Mouse (Mus musculus) stomach, embryonic 14.5 days (tissue): Measurements from ENCODE around the gene Mrgprh. TPM values are rescaled to one million over a fixed set of nuclear protein-coding genes. Genes with fewer than 3 reads are reported as not detected.

Source experiments
- ATAC-seq: fragments of 200-750 bp; cut with Nextera tagmentation; 2 replicates; pipeline ENCODE4 v1.8.0; 2017; ENCODE audit warnings: low read depth, moderate TSS enrichment; ENCODE audit not compliant: insufficient number of reproducible peaks, insufficient read depth, low FRiP score
- H3K27ac ChIP-seq: fragments of 300-500 bp; sonication (generic); 2 replicates; pipeline ENCODE4 v1.5.1; 2014; ENCODE audit warnings: mild to moderate bottlenecking, low read length, moderate library complexity, mixed read lengths
- H3K27me3 ChIP-seq: fragments of 300-500 bp; sonication (generic); 2 replicates; pipeline ENCODE4 v1.6.1; 2014; ENCODE audit warnings: low read length, control low read depth, mixed read lengths; ENCODE audit not compliant: control insufficient read depth, insufficient read depth
- H3K36me3 ChIP-seq: fragments of 300-500 bp; sonication (generic); 2 replicates; pipeline ENCODE4 v1.6.1; 2014; ENCODE audit warnings: mild to moderate bottlenecking, control low read depth, low read length, moderate library complexity, mixed read lengths; ENCODE audit not compliant: control insufficient read depth, insufficient read depth
- H3K4me1 ChIP-seq: fragments of 300-500 bp; sonication (generic); 2 replicates; pipeline ENCODE4 v1.6.1; 2014; ENCODE audit warnings: low read length, control low read depth, mixed read lengths; ENCODE audit not compliant: control insufficient read depth, insufficient read depth
- H3K4me2 ChIP-seq: fragments of 300-500 bp; sonication (generic); replicated peaks from 2 replicates; pipeline ENCODE4 v1.6.1; 2014; ENCODE audit warnings: low read depth, low read length, control low read depth
- H3K4me3 ChIP-seq: fragments of 300-500 bp; sonication (generic); 2 replicates; pipeline ENCODE4 v1.5.1; 2014; ENCODE audit warnings: low read depth, low read length, control low read depth
- H3K9ac ChIP-seq: fragments of 300-500 bp; sonication (generic); replicated peaks from 2 replicates; pipeline ENCODE4 v1.6.1; 2014; ENCODE audit warnings: low read depth, mild to moderate bottlenecking, control low read depth, low read length, moderate library complexity, mixed read lengths
- H3K9me3 ChIP-seq: fragments of 300-500 bp; sonication (generic); 2 replicates; pipeline ENCODE4 v1.6.1; 2016; ENCODE audit warnings: low read depth, low read length, control low read depth; ENCODE audit not compliant: control insufficient read depth
- WGBS: fragments of 180-500 bp; shearing (Covaris S2); extraction: QIAGEN DNeasy Blood & Tissue Kit; methylation state at CpG from one replicate; pipeline ENCODE4 v1.1.7; 2014; 5-methylcytosine and 5-hydroxymethylcytosine counted together
- polyA plus RNA-seq: library from polyadenylated mRNA; unstranded; fragments of >200 nt; fragmentation: Nextera tagmentation; extraction: Ambion mirVana; gene quantifications from 2 replicates; pipeline ENCODE4 v1.2.1, GENCODE M21; 2014

The Mrgprh gene
- polyA plus RNA-seq, 1 experiment from 2014 or later: not detected

GRCm38 (mm10) chr17:12844540-12844939, 31.3 kb upstream of the Mrgprh start:
- 76% methylated on average over 4 of the region's 4 CpGs for WGBS
- H3K27me3 ChIP-seq: no peaks in the 10 kb centered on the region
- no peak for ATAC-seq

GRCm38 (mm10) chr17:12845862-12846261, 30.0 kb upstream of the Mrgprh start:
- Histone ChIP-seq H3K4me2 (no peak overlapping the region), H3K36me3 (no peaks in the 10 kb centered on the region), H3K27ac (no peak overlapping the region; the same call in 1 of the 2 replicates), H3K4me3 (no peak overlapping the region), H3K9me3 (no peaks in the 10 kb centered on the region), H3K27me3 (no peaks in the 10 kb centered on the region), H3K9ac (no peak overlapping the region), H3K4me1 (peaks cover 4% of the 10 kb centered on the region; the same call in 1 of the 2 replicates)
- ATAC-seq: peak; percentile 61; the same call in 1 of the 2 replicates
- WGBS: 26% methylated on average over 5 of the region's 5 CpGs

More at GRCm38 (mm10) chr17:12844540-12844939, 31.3 kb upstream of the Mrgprh start:
- no peak overlapping the region for H3K4me2 ChIP-seq
- H3K27ac ChIP-seq: no peak overlapping the region
- H3K36me3 ChIP-seq: no peaks in the 10 kb centered on the region
- no peak overlapping the region for H3K9ac ChIP-seq
- no peaks in the 10 kb centered on the region for H3K9me3 ChIP-seq
- H3K4me3 ChIP-seq: no peak overlapping the region
- peaks cover 4% of the 10 kb centered on the region; the same call in 1 of the 2 replicates for H3K4me1 ChIP-seq

- no peak overlapping the region for H3K9ac ChIP-seq
- no peaks in the 10 kb centered on the region for H3K36me3 ChIP-seq
- WGBS: 63% methylated on average over 5 of the region's 5 CpGs
- no peak overlapping the region for H3K27ac ChIP-seq
- ATAC-seq: no peak
- H3K27me3 ChIP-seq: no peaks in the 10 kb centered on the region
- peaks cover 4% of the 10 kb centered on the region; the same call in 1 of the 2 replicates for H3K4me1 ChIP-seq
- no peak overlapping the region for H3K4me2 ChIP-seq
- no peaks in the 10 kb centered on the region for H3K9me3 ChIP-seq
- H3K4me3 ChIP-seq: no peak overlapping the region
Observed at GRCm38 (mm10) chr17:12846474-12846873, 29.4 kb upstream of the Mrgprh start.

- Histone ChIP-seq H3K9me3 (no peaks in the 10 kb centered on the region), H3K27me3 (no peaks in the 10 kb centered on the region), H3K27ac (no peak overlapping the region), H3K9ac (no peak overlapping the region), H3K4me2 (no peak overlapping the region), H3K4me3 (no peak overlapping the region), H3K4me1 (peaks cover 4% of the 10 kb centered on the region; the same call in 1 of the 2 replicates), H3K36me3 (no peaks in the 10 kb centered on the region)
- ATAC-seq: no peak
- WGBS: 49% methylated on average over 4 of the region's 4 CpGs
Observed at GRCm38 (mm10) chr17:12847736-12848135, 28.1 kb upstream of the Mrgprh start.

GRCm38 (mm10) chr17:12849778-12850382, 26.0 kb upstream of the Mrgprh start:
- ATAC-seq: no peak
- Histone ChIP-seq H3K4me1 (peaks cover 4% of the 10 kb centered on the region; the same call in 1 of the 2 replicates), H3K9ac (no peak overlapping the region), H3K27me3 (no peaks in the 10 kb centered on the region), H3K36me3 (no peaks in the 10 kb centered on the region), H3K9me3 (no peaks in the 10 kb centered on the region), H3K4me2 (no peak overlapping the region), H3K27ac (no peak overlapping the region), H3K4me3 (no peak overlapping the region)
- 80% methylated on average over 8 of the region's 8 CpGs for WGBS

- no peaks in the 10 kb centered on the region for H3K36me3 ChIP-seq
- H3K9ac ChIP-seq: no peak overlapping the region
- WGBS: 78% methylated on average over 11 of the region's 11 CpGs
- no peaks in the 10 kb centered on the region for H3K4me1 ChIP-seq
- no peak overlapping the region for H3K27ac ChIP-seq
- H3K4me3 ChIP-seq: no peak overlapping the region
- no peaks in the 10 kb centered on the region for H3K27me3 ChIP-seq
- ATAC-seq: no peak
- H3K4me2 ChIP-seq: no peak overlapping the region
- no peaks in the 10 kb centered on the region for H3K9me3 ChIP-seq
Observed at GRCm38 (mm10) chr17:12851689-12852088, 24.1 kb upstream of the Mrgprh start.

- H3K9me3 ChIP-seq: no peaks in the 10 kb centered on the region
Observed at GRCm38 (mm10) chr17:12853821-12854220, 22.0 kb upstream of the Mrgprh start.

GRCm38 (mm10) chr17:12854386-12854785, 21.4 kb upstream of the Mrgprh start:
- H3K4me2 ChIP-seq: no peak overlapping the region
- no peaks in the 10 kb centered on the region for H3K4me1 ChIP-seq
- no peak for ATAC-seq
- H3K9ac ChIP-seq: no peak overlapping the region
- 91% methylated on average over 11 of the region's 11 CpGs for WGBS
- no peaks in the 10 kb centered on the region for H3K36me3 ChIP-seq
- H3K27ac ChIP-seq: no peak overlapping the region
- no peak overlapping the region for H3K4me3 ChIP-seq
- H3K27me3 ChIP-seq: no peaks in the 10 kb centered on the region
- no peaks in the 10 kb centered on the region for H3K9me3 ChIP-seq

More at GRCm38 (mm10) chr17:12853821-12854220, 22.0 kb upstream of the Mrgprh start:
- H3K36me3 ChIP-seq: no peaks in the 10 kb centered on the region
- H3K27ac ChIP-seq: no peak overlapping the region
- WGBS: 82% methylated on average over 2 of the region's 2 CpGs
- H3K4me1 ChIP-seq: no peaks in the 10 kb centered on the region
- no peak overlapping the region for H3K9ac ChIP-seq
- no peak overlapping the region for H3K4me2 ChIP-seq
- no peaks in the 10 kb centered on the region for H3K27me3 ChIP-seq
- ATAC-seq: no peak
- H3K4me3 ChIP-seq: no peak overlapping the region

- ATAC-seq: no peak
- H3K4me3 ChIP-seq: no peak overlapping the region
- no peak overlapping the region for H3K9ac ChIP-seq
- H3K27me3 ChIP-seq: no peaks in the 10 kb centered on the region
- no peaks in the 10 kb centered on the region for H3K9me3 ChIP-seq
- no peaks in the 10 kb centered on the region for H3K4me1 ChIP-seq
- WGBS: 35% methylated on average over 3 of the region's 3 CpGs
- no peak overlapping the region for H3K27ac ChIP-seq
- no peak overlapping the region for H3K4me2 ChIP-seq
- no peaks in the 10 kb centered on the region for H3K36me3 ChIP-seq
Observed at GRCm38 (mm10) chr17:12857395-12857794, 18.4 kb upstream of the Mrgprh start.
